Mouse (Mus musculus) embryonic facial prominence, embryonic 10.5 days (tissue): ENCODE data around the gene Rspry1. TPM values are rescaled to one million over a fixed set of nuclear protein-coding genes. Genes with fewer than 3 reads are reported as not detected.

Experiments used
- DNase-seq: peaks from one replicate; pipeline ENCODE4 v3.0.0-alpha.2; 2017; ENCODE audit warnings: low spot score
- H3K27ac ChIP-seq: fragments of 300-500 bp; sonication (generic); replicated peaks from 2 replicates; pipeline ENCODE4 v1.5.1; 2016; ENCODE audit warnings: mild to moderate bottlenecking
- H3K27me3 ChIP-seq: fragments of 300-500 bp; sonication (generic); replicated peaks from 2 replicates; pipeline ENCODE4 v1.6.1; 2016; ENCODE audit warnings: low read depth, mild to moderate bottlenecking; ENCODE audit not compliant: poor library complexity, severe bottlenecking
- H3K36me3 ChIP-seq: fragments of 300-500 bp; sonication (generic); replicated peaks from 2 replicates; pipeline ENCODE4 v1.6.1; 2016; ENCODE audit warnings: mild to moderate bottlenecking, moderate library complexity
- H3K4me1 ChIP-seq: fragments of 300-500 bp; sonication (generic); 2 replicates; pipeline ENCODE4 v1.6.1; 2016
- H3K4me3 ChIP-seq: fragments of 300-500 bp; sonication (generic); 2 replicates; pipeline ENCODE4 v1.5.1; 2016; ENCODE audit warnings: mild to moderate bottlenecking, moderate library complexity
- H3K9me3 ChIP-seq: fragments of 300-500 bp; sonication (generic); 2 replicates; pipeline ENCODE4 v1.6.1; 2016; ENCODE audit warnings: mild to moderate bottlenecking
- WGBS: fragments of 180-500 bp; shearing (Covaris S2); methylation state at CpG from one replicate; pipeline ENCODE4 v1.1.7; 2016; 5-methylcytosine and 5-hydroxymethylcytosine counted together
- polyA plus RNA-seq: library from polyadenylated mRNA; unstranded; fragments of >200 nt; fragmentation: Nextera tagmentation; extraction: Ambion mirVana; gene quantifications from 2 replicates; pipeline ENCODE4 v1.2.1, GENCODE M21; 2016

The Rspry1 gene
- polyA plus RNA-seq, 1 experiment from 2014 or later, result 47.1 TPM

DNA sequence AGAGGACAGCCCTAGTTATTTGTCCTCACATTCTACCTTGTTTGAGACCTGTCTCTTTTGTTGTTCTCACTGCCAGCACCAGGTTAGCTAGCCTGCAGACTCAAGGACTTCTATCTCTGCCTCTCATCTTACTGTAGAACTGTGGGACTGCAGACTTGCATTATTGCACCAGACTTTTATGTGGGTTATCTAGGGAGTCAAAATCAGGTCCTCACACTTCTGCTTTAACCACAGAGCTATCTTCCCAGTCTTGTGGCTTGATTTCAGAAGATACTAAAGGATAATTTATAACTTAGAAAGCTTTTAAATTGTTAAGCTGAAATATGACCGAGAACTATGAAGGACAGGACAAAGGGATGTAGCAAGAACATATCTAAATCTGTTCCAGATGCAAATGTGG is 23.1 kb downstream of the Rspry1 start:
- Histone ChIP-seq H3K27me3 (no peaks in the 10 kb centered on the region), H3K4me3 (no peak overlapping the region), H3K36me3 (peaks cover 56% of the 10 kb centered on the region), H3K9me3 (no peaks in the 10 kb centered on the region), H3K27ac (no peak overlapping the region), H3K4me1 (no peaks in the 10 kb centered on the region)
- whole genome bisulfite sequencing, result 86% methylated on average over 1 of the region's 1 CpGs
- no peak for DNase-seq

DNA sequence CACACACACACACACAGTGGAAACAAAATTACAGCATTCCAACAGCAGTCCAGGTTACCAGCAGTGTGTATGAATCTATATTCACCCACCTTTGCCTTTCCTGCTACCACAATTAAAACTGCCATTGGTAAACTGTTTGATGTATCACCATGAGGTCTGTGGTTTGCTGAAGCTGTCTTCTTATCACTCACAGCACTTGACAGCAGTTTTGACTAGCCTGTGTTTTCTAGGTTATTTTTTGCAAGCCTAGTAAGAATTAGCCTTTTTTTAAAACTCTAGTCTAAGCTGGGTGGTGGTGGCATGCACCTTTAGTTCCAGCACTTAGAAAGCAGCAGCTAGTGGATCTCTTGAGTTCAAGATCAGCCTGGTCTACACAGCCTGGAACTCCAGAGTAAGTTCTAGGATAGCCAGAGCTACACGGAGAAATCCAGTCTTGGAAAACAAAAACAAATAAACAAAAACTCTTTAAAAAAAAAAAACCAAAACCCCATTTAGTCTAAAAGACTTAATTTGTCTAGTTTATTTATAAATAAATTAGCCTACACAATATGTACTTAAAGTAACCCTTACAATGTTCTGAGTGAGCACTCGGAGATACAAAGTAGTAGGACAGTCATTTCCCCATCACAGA is 31.9 kb downstream of the Rspry1 start:
- H3K36me3 ChIP-seq, result peaks cover 98% of the 10 kb centered on the region
- 89% methylated on average over 2 of the region's 2 CpGs for WGBS
- DNase-seq, result no peak
- no peak overlapping the region for H3K27ac ChIP-seq
- no peaks in the 10 kb centered on the region for H3K27me3 ChIP-seq
- no peaks in the 10 kb centered on the region for H3K4me1 ChIP-seq
- no peaks in the 10 kb centered on the region for H3K9me3 ChIP-seq
- no peak overlapping the region for H3K4me3 ChIP-seq

DNA sequence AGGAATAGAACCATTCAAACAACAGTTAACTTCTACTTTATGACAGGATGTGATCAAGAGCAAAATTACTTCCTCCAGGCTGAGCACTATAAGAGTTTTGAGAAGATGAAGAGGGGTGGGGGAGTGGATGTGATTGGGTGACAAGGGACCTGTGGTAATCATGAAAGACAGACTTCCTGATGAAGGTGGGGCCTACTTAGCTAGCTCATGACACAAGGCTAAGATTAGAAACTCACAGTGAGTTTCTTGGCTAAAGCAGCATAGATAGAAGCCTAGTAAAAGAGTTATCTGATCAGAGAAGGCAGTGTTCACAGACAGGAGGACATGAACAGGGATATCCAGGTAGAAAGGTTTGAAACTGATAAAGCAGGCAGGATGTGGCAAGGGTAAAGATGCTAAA is 32.5 kb downstream of the Rspry1 start:
- DNase-seq, result no peak
- Histone ChIP-seq H3K27ac (no peak overlapping the region), H3K4me3 (no peak overlapping the region), H3K9me3 (no peaks in the 10 kb centered on the region), H3K27me3 (no peaks in the 10 kb centered on the region), H3K36me3 (peaks cover 98% of the 10 kb centered on the region), H3K4me1 (no peaks in the 10 kb centered on the region)

DNA sequence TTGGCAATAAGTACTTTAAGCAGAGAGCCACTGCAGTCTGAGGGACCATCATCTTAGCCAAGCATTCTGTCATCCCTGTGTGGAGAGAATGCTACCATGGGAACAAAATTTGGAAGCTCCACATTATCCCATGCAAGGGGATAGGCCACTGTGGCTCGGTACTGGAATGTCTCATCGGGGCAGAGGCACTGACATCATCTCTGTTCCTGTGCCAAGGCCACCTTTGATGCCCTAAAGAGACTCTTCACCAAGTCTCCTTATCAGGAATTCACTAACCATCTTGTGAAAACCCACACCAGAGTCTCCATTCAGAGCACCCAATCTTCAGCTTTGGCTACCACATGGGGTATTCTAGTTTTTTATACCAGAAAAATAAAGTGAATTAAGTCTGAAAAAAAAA is 39.4 kb downstream of the Rspry1 start:
- H3K4me1 ChIP-seq, result no peaks in the 10 kb centered on the region
- 96% methylated on average over 2 of the region's 2 CpGs for WGBS

DNA sequence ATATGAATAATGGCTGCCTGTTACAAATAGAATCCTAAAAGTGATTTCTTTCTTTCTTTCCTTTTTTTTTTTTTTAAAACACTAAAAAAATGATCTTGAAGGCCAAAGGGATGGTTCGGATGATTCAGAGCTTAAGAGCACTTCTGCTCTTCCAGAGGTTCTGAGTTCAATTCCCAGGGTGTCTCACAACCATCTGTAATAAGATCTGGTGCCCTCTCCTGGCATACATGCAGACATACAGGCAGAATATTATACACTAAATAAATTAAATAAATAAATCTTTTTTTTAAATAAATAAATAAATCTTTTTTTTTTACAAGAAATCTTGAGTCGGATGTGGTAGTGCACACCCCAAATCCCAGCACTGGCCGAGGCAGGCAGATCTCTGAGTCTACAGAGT is 40.2 kb downstream of the Rspry1 start:
- H3K4me1 ChIP-seq, result no peaks in the 10 kb centered on the region
- no peaks in the 10 kb centered on the region for H3K27me3 ChIP-seq
- H3K36me3 ChIP-seq, result peaks cover 95% of the 10 kb centered on the region
- DNase-seq, result no peak
- 89% methylated on average over 3 of the region's 3 CpGs for WGBS
- no peak overlapping the region for H3K27ac ChIP-seq
- H3K9me3 ChIP-seq, result no peaks in the 10 kb centered on the region
- H3K4me3 ChIP-seq, result no peak overlapping the region

More for the DNA sequence above, 39.4 kb downstream of the Rspry1 start:
- no peak overlapping the region for H3K27ac ChIP-seq
- peaks cover 95% of the 10 kb centered on the region for H3K36me3 ChIP-seq
- no peaks in the 10 kb centered on the region for H3K9me3 ChIP-seq
- DNase-seq, result no peak
- no peaks in the 10 kb centered on the region for H3K27me3 ChIP-seq
- H3K4me3 ChIP-seq, result no peak overlapping the region

DNA sequence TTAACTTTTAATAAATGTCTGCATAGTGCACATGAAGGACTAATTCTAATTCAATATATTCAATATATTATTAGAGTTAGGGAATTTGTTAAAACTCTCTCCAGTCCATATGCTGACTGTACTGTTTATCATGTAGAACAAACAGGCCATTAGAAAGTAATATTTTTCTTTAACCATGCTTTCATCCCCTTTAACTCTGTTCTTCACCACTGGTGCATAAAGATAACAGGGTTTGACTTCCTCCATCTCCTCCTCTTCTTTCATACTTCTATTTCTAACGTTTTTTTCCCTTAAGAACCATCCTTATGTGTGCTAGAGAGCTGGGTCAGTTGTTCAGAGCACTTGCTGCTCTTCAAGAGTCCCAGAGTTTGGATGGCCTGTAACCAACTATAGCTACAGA is 43.5 kb downstream of the Rspry1 start:
- Histone ChIP-seq H3K4me3 (no peak overlapping the region), H3K27me3 (no peaks in the 10 kb centered on the region), H3K36me3 (peaks cover 92% of the 10 kb centered on the region), H3K27ac (no peak overlapping the region), H3K9me3 (no peaks in the 10 kb centered on the region), H3K4me1 (no peaks in the 10 kb centered on the region)
- DNase-seq, result no peak
- 55% methylated on average over 1 of the region's 1 CpGs for WGBS

DNA sequence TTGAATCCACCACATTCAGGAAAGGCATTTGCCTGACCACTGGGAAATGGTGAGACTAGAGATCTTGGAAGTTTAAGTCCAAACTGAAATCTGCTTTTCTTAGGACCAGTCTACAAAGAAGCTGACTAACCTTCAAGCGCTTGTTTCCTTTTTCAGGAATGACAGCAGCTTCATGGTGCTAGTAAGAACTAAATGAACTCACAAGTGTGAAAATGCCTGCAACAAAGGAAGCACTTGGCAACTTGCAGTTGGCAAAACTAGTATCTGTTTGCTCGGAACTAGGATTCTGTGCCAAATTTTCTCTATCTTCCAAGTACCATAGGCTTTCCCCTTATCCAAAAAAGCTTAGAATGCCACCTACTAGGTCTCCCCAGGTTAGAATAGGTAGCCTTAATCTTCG is 44.4 kb downstream of the Rspry1 start:
- DNase-seq, result no peak
- Histone ChIP-seq H3K36me3 (peaks cover 91% of the 10 kb centered on the region), H3K9me3 (no peaks in the 10 kb centered on the region), H3K4me3 (no peak overlapping the region), H3K27ac (no peak overlapping the region), H3K4me1 (no peaks in the 10 kb centered on the region), H3K27me3 (no peaks in the 10 kb centered on the region)
- 89% methylated on average over 3 of the region's 3 CpGs for WGBS

DNA sequence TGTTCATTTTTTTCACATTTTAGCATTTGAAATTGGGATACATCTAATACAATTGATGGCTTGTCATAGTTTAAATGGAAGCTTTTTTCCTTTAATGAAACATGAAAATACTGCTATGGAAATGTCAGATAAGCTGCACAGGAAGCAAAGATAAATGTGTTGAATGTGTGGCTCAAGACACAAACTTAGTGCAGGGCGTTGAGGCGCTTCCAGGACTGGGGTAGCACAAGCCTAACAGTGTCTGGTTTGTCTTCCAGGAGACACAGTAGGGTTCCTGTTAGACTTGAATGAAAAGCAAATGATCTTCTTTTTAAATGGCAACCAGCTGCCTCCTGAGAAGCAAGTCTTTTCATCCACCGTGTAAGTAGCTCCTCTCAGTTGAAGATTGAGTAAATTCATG is 47.8 kb downstream of the Rspry1 start:
- H3K27ac ChIP-seq, result no peak overlapping the region
- WGBS, result 47% methylated on average over 3 of the region's 3 CpGs
- H3K36me3 ChIP-seq, result peaks cover 90% of the 10 kb centered on the region
- H3K9me3 ChIP-seq, result no peaks in the 10 kb centered on the region
- DNase-seq, result no peak
- H3K4me1 ChIP-seq, result no peaks in the 10 kb centered on the region
- no peak overlapping the region for H3K4me3 ChIP-seq
- H3K27me3 ChIP-seq, result no peaks in the 10 kb centered on the region

DNA sequence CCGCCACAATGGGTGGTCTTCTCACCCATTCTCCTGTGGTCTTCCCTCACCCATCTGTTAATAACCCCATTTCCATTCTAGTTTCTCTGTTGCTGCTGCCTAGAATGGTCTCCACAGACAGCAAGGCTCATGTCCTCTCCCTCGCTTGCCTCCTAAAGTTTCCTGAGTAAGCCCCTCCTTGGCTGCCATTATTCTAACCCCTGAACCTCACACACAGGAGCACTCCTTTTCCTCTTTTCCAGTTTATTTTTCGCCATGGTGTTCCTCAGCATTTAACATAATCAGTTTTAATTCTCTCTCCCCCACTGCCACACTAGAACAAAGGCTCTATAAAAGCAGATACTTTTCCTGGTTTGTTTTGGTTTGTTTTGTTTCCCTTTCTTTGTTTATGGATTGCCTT is 51.2 kb downstream of the Rspry1 start:
- no peaks in the 10 kb centered on the region for H3K4me1 ChIP-seq
- H3K36me3 ChIP-seq, result peaks cover 91% of the 10 kb centered on the region
- WGBS, result 88% methylated on average over 3 of the region's 3 CpGs
- no peaks in the 10 kb centered on the region for H3K9me3 ChIP-seq
- H3K27me3 ChIP-seq, result no peaks in the 10 kb centered on the region
- no peak overlapping the region for H3K4me3 ChIP-seq
- DNase-seq, result no peak
- H3K27ac ChIP-seq, result no peak overlapping the region

DNA sequence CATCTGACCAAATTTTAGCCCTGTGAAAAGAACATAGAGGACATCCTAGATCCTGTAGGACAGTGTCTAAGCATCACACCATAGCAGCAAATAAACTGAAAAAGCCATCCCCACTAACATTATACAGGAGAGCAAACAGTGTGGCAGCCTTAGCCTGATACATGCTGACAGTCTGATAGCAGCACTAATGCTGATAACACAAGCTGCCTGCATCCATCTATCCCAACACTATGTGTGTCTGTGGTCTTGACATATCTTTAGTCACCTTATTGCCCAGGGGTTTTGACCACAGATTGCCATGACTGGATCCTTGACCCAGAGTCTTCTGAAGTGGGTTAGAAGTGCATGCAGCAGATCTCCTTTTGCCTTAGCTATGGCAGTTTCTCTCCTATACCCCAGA is 53.3 kb downstream of the Rspry1 start:
- Histone ChIP-seq H3K36me3 (peaks cover 86% of the 10 kb centered on the region), H3K27me3 (no peaks in the 10 kb centered on the region), H3K4me3 (no peak overlapping the region), H3K27ac (no peak overlapping the region), H3K9me3 (no peaks in the 10 kb centered on the region), H3K4me1 (no peaks in the 10 kb centered on the region)
- DNase-seq, result no peak

DNA sequence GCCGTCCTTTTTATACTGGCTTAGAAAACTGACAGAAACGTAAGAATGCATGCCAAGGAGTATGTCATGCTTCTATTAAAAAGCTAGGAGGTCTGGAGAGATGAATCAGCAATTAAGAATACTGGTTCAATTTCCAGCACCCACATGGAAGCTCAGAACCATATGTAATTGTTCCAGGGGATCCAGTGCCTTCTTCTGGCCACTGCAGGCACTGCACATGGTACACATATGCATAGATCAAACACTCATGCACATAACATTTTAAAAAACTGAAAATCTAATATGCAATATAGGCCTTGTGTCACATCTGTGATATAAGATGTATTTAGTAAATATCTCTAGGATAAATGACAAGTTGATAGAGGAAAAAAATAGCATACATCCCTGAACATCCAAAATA is 56.3 kb downstream of the Rspry1 start:
- H3K4me1 ChIP-seq, result no peaks in the 10 kb centered on the region
- no peak overlapping the region for H3K27ac ChIP-seq
- 94% methylated on average over 2 of the region's 2 CpGs for WGBS
- H3K4me3 ChIP-seq, result no peak overlapping the region
- DNase-seq, result no peak
- H3K27me3 ChIP-seq, result no peaks in the 10 kb centered on the region
- no peaks in the 10 kb centered on the region for H3K9me3 ChIP-seq
- peaks cover 69% of the 10 kb centered on the region for H3K36me3 ChIP-seq

DNA sequence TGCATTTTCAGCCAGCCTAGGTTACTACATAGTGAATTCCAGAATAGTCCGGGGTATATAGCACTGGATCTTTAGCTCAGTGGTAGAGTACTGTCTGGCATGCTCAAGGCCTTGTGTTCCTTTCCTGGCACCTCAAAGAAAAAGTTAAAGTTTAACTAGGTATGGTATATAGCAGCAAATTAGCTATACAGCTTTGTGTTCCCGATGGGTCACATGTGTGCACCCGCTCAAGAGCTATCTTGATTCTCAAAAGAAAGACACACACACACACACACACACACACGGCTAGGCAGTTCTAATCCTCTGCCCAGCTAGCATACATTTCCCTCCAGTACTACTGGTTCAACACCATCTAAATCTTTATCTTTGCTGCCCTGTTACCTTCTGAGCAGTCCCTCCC is 58.7 kb downstream of the Rspry1 start:
- Histone ChIP-seq H3K4me3 (no peak overlapping the region), H3K4me1 (no peaks in the 10 kb centered on the region), H3K36me3 (peaks cover 48% of the 10 kb centered on the region), H3K27ac (no peak overlapping the region), H3K9me3 (no peaks in the 10 kb centered on the region), H3K27me3 (no peaks in the 10 kb centered on the region)
- 88% methylated on average over 4 of the region's 4 CpGs for WGBS
- DNase-seq, result no peak

DNA sequence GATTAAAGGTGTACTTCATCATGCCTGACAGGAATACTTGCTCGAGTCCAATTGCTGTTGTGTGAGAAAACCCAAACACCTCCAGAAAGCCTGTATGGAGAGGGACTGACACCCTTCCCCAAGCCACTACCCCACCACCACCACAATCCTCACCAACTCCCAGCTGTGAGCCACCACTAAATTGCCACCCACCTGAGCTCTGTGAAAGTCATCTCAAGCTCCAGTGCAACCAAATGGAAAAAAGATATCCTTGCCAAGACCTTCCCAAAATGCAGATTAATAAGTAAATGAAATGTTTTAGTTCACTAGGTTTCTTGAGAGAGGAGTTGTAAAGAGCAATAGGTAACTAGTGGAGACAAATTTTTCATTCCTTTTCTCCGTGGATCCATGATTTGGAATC is 63.0 kb downstream of the Rspry1 start:
- WGBS, result 81% methylated on average over 2 of the region's 2 CpGs

More for the DNA sequence above, 63.0 kb downstream of the Rspry1 start:
- no peaks in the 10 kb centered on the region for H3K27me3 ChIP-seq
- H3K9me3 ChIP-seq, result no peaks in the 10 kb centered on the region
- DNase-seq, result no peak
- H3K4me3 ChIP-seq, result no peak overlapping the region
- H3K27ac ChIP-seq, result no peak overlapping the region
- peaks cover 33% of the 10 kb centered on the region for H3K36me3 ChIP-seq
- H3K4me1 ChIP-seq, result peaks cover 21% of the 10 kb centered on the region
